Mouse (Mus musculus): ENCODE measurements around the gene Psmb7. TPM values are rescaled to one million over a fixed set of nuclear protein-coding genes. Genes with fewer than 3 reads are reported as not detected.
A peak's percentile ranks its signal among the peaks of the same experiment; 100 is the strongest.

Gene Psmb7
- polyA plus RNA-seq (2012; rRNA removed), result 178 and 196 TPM in 2 replicates

GRCm38 (mm10) chr2:38643625-38644427, at the start of gene Psmb7:
TSS of gene Psmb7 (minus strand) at chr2:38644087.
- peak; percentile 61 for DNase-seq (ENCODE audit: low spot score)

GRCm38 (mm10) chr2:38691542-38691941, 47.7 kb upstream of the Psmb7 start:
- no peak for DNase-seq (ENCODE audit: low spot score)

DNA sequence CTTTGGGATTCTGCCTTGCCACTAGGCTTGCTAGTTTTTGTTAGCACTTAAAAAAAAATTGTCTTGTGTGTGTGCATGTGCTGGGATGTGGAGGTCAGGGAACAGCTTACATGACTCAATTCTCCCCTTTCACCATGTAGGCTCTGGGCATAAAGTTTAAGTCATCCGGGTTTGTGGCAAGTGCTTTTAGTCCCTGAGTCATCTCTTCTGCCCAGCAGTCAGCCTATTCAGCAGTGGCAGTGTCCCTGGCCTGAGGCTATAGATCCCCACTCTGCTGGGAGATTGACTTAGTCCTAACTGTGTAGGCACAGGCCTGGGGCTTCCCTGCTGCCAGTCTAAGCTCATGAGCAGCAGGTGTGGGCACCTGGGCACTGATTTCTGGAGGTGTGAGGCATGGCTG, 46.0 kb upstream of the Psmb7 start:
- DNase-seq (ENCODE audit: low spot score), result no peak

GRCm38 (mm10) chr2:38688791-38689520, 45.1 kb upstream of the Psmb7 start:
- no peak for DNase-seq (ENCODE audit: low spot score)

- DNase-seq (ENCODE audit: low spot score), result no peak
Measured at GRCm38 (mm10) chr2:38685746-38686145, 41.9 kb upstream of the Psmb7 start.

DNA sequence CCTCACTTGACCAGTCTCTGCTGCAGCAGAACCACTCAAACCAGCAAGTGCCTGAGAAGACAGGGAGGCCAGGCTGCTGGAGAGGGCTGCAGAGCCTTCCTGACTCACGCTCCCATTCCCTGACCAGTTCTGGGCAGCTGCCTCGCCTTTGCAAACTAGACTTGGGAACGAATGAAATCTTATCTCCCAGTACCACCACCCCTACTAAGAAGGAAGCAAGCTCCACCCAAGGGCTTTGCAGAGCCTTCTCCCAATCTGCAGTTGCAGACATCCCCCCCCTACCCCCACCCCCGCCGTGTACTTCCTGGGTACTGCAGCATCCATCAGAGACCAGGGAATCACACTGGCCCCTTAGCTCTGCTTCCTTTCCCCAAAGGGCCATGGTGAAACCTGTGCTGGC, 39.2 kb upstream of the Psmb7 start:
- no peak for DNase-seq (ENCODE audit: low spot score)

- DNase-seq (ENCODE audit: low spot score), result no peak
Measured at GRCm38 (mm10) chr2:38682209-38682608, 38.3 kb upstream of the Psmb7 start.

- DNase-seq (ENCODE audit: low spot score), result no peak
Measured at GRCm38 (mm10) chr2:38678947-38679346, 35.1 kb upstream of the Psmb7 start.

DNA sequence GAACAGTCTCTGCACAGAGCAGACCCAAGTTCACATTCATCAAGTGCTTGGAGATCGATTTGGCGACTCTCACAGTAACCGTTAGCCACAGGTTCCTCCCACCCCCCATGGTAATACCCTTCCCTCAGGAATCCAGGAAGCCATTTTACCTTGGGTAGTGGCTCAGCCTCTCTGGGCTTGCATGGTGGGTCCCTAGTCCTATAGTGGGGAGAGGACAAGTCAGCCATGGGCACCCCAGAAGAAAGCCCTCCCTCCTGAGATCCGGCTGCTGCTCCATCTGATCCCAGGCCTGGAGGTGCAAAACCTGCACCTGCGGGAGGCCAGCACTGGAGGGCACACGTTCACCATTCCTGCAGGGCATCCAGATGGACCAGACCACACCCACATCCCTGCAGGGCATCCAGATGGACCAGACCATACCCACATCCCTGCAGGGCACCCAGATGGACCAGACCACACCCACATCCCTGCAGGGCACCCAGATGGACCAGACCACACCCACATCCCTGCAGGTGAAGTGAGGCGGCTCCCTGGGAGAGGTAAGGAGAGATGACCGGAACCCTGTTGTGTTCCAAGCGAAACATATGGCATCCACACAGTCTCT, 31.6 kb upstream of the Psmb7 start:
- no peak for DNase-seq (ENCODE audit: low spot score)

DNA sequence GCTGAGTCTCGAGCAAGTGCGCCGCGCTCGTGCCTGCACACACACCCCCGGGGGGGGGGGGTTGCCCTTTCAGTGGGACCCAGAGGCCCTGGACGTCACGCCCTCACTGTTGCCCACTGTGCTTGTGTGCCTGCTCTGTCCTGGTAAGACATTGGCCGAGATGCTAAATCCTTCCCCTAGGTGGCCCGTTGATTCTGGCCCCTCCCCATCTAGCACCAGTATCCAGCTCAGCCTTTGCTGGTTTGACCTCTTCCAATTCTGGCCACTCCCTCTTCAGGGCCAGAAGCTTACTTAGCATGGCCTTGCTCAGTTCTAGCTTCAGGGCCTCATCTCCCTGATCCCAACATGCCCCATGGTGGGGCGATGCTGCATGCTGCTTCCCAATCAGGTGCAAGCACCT, 28.6 kb upstream of the Psmb7 start:
- no peak for DNase-seq (ENCODE audit: low spot score)

DNA sequence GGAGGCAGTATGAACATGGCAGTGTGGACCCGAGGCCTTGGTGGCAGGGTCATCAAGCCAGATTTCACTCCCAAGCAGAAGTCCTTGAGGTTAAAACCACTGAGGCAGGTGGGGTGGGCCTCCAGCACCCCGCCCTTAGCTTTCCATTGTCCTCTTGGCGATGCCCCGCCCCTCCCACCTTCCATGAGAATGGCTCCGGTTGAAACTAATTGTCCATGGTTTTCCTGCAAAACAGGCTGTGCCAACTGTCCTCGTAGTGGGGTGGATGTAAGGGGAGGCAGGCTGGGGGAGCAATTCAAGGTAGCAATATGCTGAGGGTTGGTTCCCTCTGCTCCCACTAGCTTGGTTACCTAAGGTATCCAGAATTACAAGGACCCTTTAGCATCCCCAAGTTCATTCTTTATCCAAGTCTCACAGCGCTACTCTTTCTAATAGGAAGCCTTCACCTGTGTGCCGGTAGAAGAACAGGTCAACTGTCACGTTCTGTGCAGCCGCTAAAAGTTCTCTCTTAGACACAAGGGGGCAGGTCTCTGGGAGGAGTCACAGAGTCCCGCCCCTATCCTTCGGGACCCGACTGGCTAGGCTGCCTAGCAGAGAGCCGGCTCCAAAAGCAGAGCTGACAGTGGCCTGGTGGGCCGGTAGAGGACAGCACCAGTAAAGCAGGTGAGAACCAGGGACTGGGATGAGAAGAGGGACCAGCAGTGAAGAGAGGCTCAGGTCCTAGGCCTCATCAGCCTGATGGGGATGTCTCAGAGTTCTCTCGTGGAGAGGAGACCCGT, 25.1 kb upstream of the Psmb7 start:
- DNase-seq (ENCODE audit: low spot score), result no peak

DNA sequence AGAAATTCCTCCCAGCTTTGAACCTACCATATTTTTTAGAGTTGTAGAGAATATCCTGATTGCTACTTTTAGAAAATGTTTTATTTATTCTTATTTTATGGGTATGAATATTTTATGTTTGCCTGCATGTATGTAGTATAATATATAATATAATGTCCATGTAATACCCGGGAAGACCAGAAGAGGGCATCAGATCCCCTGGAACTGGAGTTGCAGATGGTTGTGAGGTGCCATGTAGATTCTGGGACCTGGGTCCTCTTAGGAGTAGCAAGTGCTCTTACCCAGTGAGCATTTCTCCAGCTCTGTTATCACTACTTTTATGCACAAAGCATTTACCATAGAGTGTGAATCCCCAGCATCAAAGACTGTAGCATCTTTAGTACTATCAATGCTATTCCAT, 17.5 kb upstream of the Psmb7 start:
- DNase-seq (ENCODE audit: low spot score), result no peak

DNA sequence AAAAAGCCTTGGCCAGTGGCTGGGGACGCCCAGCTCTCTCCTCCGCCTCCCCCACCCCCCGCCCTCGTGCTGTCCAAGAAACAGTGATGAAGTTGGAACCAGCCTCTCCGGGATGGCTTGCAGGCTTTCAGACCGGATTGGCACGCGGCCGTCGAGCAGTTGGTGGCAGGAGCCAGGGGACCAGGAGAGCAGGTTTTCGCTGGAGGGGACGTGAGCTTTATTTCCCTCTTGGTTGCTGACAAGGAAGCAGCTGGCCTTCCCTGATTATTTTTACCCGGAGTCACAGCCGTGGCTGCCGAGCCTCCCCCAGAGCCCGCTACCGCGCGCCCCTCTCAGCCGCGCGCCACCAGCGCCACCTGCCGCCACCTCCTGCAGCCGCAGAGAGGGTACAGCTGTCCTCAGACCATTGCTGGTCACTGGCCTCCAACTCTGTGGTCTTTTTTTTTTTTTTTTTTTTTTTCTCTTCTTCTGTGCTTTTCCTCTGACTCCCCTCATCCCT, 14.5 kb upstream of the Psmb7 start:
- DNase-seq (ENCODE audit: low spot score), result peak; percentile 67

GRCm38 (mm10) chr2:38653694-38654093, 9.8 kb upstream of the Psmb7 start:
- no peak for DNase-seq (ENCODE audit: low spot score)

DNA sequence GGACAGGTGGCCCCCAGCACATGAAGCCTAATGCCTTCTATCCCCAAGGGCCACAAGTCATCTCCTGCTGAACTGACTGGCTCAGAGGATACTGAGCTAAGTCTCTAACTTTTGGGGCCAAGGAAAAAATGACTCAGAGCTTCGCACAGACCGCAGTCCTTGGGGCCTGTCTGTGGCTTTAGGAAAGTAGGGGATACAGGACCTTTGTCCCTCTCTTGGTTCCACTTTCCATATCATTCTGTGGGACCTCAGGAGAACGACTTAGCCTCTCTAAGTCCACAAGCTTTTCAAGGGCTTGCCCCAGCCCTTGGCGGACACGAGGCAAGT, 9.4 kb upstream of the Psmb7 start:
- DNase-seq (ENCODE audit: low spot score), result no peak

- no peak for DNase-seq (ENCODE audit: low spot score)
Measured at GRCm38 (mm10) chr2:38652565-38653292, 8.8 kb upstream of the Psmb7 start.

- no peak for DNase-seq (ENCODE audit: low spot score)
Measured at GRCm38 (mm10) chr2:38652098-38652497, 8.2 kb upstream of the Psmb7 start.

DNA sequence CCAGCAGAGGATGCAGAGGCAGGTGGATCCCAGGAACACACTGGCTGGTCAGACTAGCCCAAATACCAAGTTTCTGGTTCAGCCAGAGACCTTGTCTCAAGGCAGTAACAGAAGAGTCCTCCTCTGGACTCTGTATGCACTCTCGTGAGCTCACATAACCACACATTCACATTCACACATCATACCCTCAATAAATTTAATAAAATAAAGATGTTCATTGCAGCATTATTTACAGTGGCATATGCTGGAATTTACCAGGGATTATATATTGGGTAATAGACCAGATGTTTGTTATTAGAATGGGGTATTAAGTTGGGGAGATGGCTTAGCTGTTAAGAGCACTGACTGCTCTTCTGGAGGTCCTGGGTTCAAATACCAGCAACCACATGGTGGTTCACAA, 6.5 kb upstream of the Psmb7 start:
- no peak for DNase-seq (ENCODE audit: low spot score)

- no peak for DNase-seq (ENCODE audit: low spot score)
Measured at GRCm38 (mm10) chr2:38647661-38648060, 3.8 kb upstream of the Psmb7 start.

DNA sequence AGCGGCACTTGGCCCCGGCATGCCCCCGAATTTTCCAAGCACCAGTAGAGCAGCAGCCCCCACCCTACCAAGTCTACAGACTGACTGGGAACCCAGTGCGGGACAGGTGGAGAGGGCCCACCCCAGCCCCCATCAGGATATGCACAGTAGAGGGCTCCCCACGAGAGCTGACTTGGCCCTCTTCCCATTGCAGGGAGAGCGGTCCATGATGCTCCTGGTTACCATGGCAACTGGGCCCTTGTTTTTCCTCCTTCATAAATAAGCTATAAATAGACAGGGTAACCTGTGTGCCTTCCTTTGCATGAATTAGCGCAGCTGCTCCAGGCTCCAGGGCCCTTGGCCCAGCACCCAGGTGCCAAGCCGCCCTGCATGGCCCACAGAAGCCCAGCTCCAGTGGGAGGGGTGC, 3.3 kb upstream of the Psmb7 start:
- DNase-seq (ENCODE audit: low spot score), result no peak

- no peak for DNase-seq (ENCODE audit: low spot score)
Measured at GRCm38 (mm10) chr2:38645936-38646335, 2.0 kb upstream of the Psmb7 start.

All from urinary bladder, adult 2 months (tissue).